Mouse (Mus musculus): Measurements from ENCODE around the gene Pam16. TPM values are rescaled to one million over a fixed set of nuclear protein-coding genes. Genes with fewer than 3 reads are reported as not detected.

Pam16 gene
- polyA plus RNA-seq, 1 experiment from 2014 or later, result 57.2 TPM

DNA sequence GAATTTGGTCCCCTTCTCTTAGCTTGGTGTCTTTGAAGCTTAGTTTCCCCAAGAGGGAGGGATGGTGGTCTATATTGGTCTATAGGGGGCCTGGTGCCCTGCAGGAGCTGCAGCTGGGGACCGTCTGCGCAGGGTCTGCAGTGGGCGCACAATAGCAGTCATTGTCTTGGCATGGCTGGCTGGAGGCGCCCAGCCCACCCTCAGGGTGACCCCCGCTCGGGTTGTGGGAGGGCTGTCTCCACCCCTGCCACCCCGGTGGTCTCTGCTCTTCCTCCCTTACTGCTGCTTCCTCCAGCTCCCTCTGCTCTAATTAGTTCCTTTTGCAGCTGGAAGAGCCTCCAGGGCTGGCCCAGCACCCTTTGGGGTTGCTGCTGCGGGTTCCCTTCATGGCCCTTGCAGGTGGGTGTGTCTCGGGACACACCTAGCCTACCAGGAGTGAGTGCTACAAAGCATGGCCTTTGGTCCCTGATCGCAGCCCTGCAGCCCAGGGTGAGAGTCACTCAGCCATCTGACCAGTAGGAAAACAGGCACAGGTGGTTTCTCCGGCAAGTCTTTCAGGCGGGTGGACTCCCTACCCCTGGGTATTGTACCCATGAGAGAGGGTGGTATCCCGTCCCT is 19.2 kb downstream of the Pam16 start:
- no peaks in the 10 kb centered on the region for H3K27me3 ChIP-seq
- no peak for ATAC-seq
- in situ Hi-C loops (cut with MboI; ENCODE audit: low pct_unique_long_range_greater_than_20kb), result no loop called here
- POLR2A ChIA-PET, result interaction anchor here (0.6 to 4.8 kb wide), 3 partner anchors 11 to 43 kb away, joined by 4 to 34 read pairs (median 5); partner anchors contain the start of gene Glis2
- CTCF ChIA-PET, result interaction anchor here (4.2 to 5.7 kb wide), 4 partner anchors 11 to 49 kb away, joined by 30 to 94 read pairs (median 66); partner anchors contain the start of gene Glis2
- DNase-seq (ENCODE audit: low read depth, low spot score), result no peak
- no peak for TF ChIP-seq CTCF (IDR thresholded peaks at IDR 0.05)

DNA sequence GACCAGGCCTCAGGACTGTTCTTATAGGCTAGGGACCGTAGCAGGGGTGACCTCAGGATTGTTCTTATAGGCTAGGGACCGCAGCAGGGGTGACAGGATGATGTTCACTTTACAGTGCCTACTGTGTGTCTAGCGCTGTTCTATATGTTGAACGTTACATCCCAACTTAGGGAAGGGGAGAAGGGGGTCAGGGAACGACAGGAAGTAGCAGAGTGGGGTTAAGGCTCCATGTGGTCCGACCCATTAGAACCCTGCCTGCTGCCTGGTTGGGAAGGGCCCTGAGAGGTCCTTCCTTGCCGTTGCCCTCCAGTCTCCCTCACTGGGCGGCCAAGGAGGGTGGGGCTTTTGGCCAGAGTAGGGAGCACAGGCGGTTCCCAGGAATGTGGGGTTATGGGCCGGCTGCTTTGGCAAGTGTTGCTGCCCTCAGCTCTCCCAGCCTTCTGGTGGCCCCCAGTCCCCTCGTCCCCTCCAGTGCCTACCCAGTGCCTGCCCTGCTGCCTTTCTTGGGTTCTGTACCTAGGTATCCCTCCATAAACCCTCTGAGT is 20.4 kb downstream of the Pam16 start:
- DNase-seq (ENCODE audit: low read depth, low spot score) (no peak), ATAC-seq (no peak)
- CTCF ChIA-PET, result no interaction called here
- TF ChIP-seq CTCF (IDR thresholded peaks at IDR 0.05), result no peak
- H3K27me3 ChIP-seq, result no peaks in the 10 kb centered on the region
- in situ Hi-C loops (cut with MboI; ENCODE audit: low pct_unique_long_range_greater_than_20kb), result no loop called here
- POLR2A ChIA-PET, result interaction anchor here (4.8 kb wide), 1 partner anchor 10 kb away, joined by 34 read pairs; the partner anchor contains the start of gene Glis2

DNA sequence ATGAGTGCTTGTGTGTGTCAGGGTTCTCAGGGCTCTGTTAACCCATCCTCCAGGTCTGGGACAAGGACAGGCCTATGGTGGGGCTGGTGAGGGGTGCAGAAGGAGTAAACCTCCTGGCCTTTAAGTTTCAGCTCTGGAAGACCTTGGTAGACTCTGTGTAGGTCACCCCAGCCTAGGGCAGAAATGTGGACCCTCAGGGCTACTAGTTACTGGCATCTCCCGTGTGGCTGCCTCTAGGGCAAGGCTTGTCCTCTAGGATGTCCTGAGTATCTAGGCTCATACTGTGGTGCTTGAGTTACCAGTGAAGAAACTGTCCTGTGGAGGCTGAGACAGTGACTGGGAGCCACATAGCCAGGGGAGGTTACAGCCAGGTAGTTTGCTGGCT is 21.3 kb downstream of the Pam16 start:
- in situ Hi-C loops (cut with MboI; ENCODE audit: low pct_unique_long_range_greater_than_20kb), result no loop called here
- POLR2A ChIA-PET, result interaction anchor here (0.6 kb wide), 1 partner anchor 10 kb away, joined by 3 read pairs; no protein-coding TSS in a partner anchor
- CTCF ChIA-PET, result interaction anchor here (0.8 kb wide), 1 partner anchor 10 kb away, joined by 3 read pairs; no protein-coding TSS in a partner anchor
- no peak for ATAC-seq
- H3K27me3 ChIP-seq, result no peaks in the 10 kb centered on the region
- TF ChIP-seq CTCF (IDR thresholded peaks at IDR 0.05), result no peak
- no peak for DNase-seq (ENCODE audit: low read depth, low spot score)

DNA sequence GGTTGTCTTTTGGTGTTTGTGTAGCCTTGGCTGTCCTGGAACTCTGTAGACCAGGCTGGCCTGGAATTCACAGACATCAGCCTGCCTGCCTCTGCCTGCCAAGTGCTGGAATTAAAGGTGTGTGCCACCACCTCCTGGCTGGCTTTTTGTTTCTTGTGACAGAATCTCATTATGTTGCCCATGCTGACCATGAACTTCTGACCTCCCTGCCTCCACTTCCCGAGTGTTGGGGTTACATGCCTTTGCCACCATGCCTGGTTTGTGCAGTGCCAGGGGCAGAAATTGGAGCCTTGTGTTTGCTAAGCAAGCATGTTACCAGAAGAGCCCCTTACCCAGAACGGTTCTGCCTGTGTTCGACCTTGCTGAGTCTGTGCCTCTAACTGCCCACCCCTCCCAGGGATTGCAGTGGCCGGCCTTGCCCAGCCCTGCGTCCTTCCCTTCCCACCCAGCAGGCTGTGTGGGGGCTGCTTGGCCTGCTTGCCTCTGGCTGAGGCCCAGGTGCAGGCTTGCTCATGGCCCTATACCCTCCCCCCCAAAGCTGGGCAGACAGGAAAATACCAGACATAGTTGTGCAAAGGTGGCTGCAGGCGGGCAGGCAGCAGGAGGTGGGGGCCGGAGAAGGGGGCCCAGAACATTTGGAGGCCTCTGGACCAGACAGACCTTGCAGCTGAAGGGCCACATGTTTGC is 21.9 kb downstream of the Pam16 start:
- in situ Hi-C loops (cut with MboI; ENCODE audit: low pct_unique_long_range_greater_than_20kb), result no loop called here
- POLR2A ChIA-PET, result interaction anchor here (0.6 kb wide), 1 partner anchor 9 kb away, joined by 3 read pairs; no protein-coding TSS in a partner anchor
- no peak for DNase-seq (ENCODE audit: low read depth, low spot score)
- no peaks in the 10 kb centered on the region for H3K27me3 ChIP-seq
- ATAC-seq, result peak; percentile 6
- TF ChIP-seq CTCF (IDR thresholded peaks at IDR 0.05), result no peak
- CTCF ChIA-PET, result interaction anchor here (0.8 to 2.3 kb wide), 2 partner anchors 10 to 11 kb away, joined by 3 to 9 read pairs; no protein-coding TSS in a partner anchor

DNA sequence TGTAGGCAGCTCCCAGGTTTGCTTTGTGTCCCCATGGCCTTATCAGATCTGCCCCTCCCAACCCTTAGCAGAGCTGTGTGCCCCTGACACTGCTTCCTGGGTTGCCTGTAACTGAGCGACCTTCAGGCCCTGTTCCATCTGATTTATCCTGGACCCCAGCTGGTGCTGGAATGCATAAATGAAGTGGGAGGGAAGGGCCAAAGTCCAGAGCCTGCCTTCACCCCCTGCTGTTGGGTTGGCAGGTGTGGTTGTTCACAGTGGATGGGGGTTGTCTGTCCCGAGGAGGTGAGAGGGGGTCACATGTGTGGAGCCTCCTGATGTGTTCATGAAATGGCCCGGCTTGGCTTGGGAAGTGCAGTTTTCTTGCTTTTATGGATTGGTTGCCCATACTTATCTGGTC is 22.6 kb downstream of the Pam16 start:
- TF ChIP-seq CTCF (IDR thresholded peaks at IDR 0.05), result no peak
- ATAC-seq (no peak), DNase-seq (ENCODE audit: low read depth, low spot score) (no peak)
- H3K27me3 ChIP-seq, result no peaks in the 10 kb centered on the region
- ChIA-PET CTCF (interaction anchor here (2.3 kb wide), 1 partner anchor 10 kb away, joined by 9 read pairs; no protein-coding TSS in a partner anchor), POLR2A (no interaction called here)
- in situ Hi-C loops (cut with MboI; ENCODE audit: low pct_unique_long_range_greater_than_20kb), result no loop called here

DNA sequence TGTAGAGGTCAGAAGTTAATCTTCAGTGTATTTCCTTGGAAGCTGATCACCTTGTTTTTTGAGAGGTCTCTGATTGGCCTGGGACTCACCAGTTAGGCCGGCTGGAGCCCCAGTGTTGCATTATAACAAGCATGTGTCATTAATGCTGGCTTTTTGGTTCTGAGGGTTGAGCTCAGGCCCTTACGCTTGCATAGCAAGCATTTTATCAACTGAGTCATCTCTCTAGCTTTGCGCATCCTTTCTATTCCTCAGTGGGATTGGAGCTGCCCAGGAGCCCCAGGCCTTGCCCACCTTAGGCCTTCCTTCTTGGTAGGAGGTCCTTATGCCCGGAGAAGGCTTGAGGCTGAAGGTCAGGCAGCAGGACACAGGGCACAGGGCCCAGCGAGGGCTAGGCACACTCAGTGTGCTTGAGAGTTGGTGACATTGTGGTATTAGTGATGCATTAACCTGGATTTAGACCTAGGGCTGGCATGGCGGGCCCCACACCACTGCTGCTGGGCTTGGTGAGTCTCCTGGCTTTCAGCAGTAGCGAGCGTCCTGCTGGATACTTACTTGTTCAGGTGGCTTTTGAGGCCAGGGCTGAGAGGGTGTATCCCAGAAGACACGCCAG is 24.0 kb downstream of the Pam16 start:
- ATAC-seq (peak; percentile 53), DNase-seq (ENCODE audit: low read depth, low spot score) (no peak)
- POLR2A ChIA-PET, result interaction anchor here (0.7 to 1.2 kb wide), 4 partner anchors 14 to 313 kb away, joined by 3 to 7 read pairs (median 3); partner anchors contain the start of gene Tfap4
- no peaks in the 10 kb centered on the region for H3K27me3 ChIP-seq
- TF ChIP-seq CTCF (IDR thresholded peaks at IDR 0.05), result no peak
- in situ Hi-C loops (cut with MboI; ENCODE audit: low pct_unique_long_range_greater_than_20kb), result no loop called here
- CTCF ChIA-PET, result interaction anchor here (1.1 to 2.3 kb wide), 3 partner anchors 8 to 23 kb away, joined by 3 to 9 read pairs (median 3); no protein-coding TSS in a partner anchor

DNA sequence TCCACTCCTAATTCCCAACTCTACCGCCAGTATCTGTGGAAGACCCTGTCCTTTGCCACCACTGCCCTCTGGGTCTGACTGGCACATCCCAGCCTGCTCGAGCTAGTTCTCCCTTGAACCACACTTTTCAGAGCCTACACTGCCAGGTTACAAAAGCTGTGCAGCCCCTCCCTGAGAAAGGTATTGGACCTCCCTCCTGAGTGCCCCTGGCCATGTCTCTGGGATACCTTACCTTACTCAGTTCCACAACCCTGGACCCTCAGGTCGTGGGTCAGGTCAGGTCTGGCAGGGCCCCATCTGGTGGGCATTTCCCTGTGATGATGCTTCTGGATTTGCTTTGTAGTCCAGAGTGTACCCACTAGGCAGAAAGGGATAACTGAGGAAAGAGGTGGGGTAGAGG is 25.2 kb downstream of the Pam16 start:
- no peak for TF ChIP-seq CTCF (IDR thresholded peaks at IDR 0.05)
- in situ Hi-C loops (cut with MboI; ENCODE audit: low pct_unique_long_range_greater_than_20kb), result no loop called here
- H3K27me3 ChIP-seq, result no peaks in the 10 kb centered on the region
- DNase-seq (ENCODE audit: low read depth, low spot score), result no peak
- no peak for ATAC-seq
- POLR2A ChIA-PET, result interaction anchor here (1.2 kb wide), 1 partner anchor 40 kb away, joined by 7 read pairs; the partner anchor contains the start of gene Tfap4
- CTCF ChIA-PET, result interaction anchor here (1.4 kb wide), 1 partner anchor 13 kb away, joined by 3 read pairs; no protein-coding TSS in a partner anchor

DNA sequence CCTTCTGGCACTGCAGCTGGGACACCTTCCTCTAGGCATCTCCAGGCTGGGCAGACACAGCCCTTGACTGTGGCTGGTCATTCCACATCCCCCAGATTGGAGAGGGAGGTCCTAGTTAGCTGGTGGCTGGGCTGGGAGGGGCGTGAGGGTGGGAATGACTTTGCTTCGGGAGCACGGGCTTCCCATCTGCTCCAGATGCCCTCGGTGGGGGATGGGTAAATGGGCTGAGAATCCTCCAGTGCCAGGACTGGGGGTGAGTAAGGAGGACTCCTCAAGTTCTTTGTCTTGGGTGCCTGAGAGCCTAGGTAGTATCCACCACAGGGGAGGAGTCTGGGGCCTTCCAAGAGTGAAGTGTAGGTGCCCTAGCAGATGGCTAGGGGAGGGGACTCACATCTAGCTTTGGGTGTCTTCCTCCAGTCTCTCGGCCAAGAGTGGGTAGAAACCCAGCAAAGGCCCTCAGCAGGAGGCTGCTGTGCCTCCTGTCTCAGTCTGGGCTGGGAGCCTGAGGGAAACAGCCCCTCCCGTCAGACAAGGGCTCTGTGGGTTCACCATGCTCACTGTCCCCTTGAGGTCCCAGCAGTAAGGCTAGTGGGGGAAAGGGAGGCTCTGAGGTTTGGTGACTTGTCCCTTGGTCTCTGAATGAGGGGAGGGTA is 25.8 kb downstream of the Pam16 start:
- no peaks in the 10 kb centered on the region for H3K27me3 ChIP-seq
- no peak for ATAC-seq
- in situ Hi-C loops (cut with MboI; ENCODE audit: low pct_unique_long_range_greater_than_20kb), result no loop called here
- ChIA-PET POLR2A (no interaction called here), CTCF (no interaction called here)
- no peak for TF ChIP-seq CTCF (IDR thresholded peaks at IDR 0.05)
- no peak for DNase-seq (ENCODE audit: low read depth, low spot score)

DNA sequence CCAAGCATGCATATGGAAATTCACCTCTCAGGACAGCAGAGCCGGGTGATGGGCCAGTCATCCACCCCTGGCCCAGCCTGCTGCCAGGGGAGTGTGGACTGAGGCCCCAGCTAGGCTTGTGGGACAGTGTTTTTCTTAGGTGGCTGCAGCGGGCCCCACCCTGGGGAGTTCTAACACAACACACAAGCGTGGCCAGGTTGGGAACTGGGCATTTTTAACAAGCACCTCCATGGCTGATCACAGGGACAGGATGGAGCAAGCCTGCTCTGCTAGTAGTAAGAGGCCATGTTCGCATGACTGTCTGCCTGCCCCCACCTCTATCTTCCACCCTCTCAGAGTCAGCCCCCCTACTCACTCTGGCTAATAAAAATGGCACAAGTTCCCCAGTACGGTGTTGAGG is 26.7 kb downstream of the Pam16 start:
- no peak for ATAC-seq
- ChIA-PET CTCF (interaction anchor here (6.8 kb wide), 1 partner anchor 10 kb away, joined by 94 read pairs; no protein-coding TSS in a partner anchor), POLR2A (no interaction called here)
- in situ Hi-C loops (cut with MboI; ENCODE audit: low pct_unique_long_range_greater_than_20kb), result no loop called here
- no peaks in the 10 kb centered on the region for H3K27me3 ChIP-seq
- DNase-seq (ENCODE audit: low read depth, low spot score), result no peak
- no peak for TF ChIP-seq CTCF (IDR thresholded peaks at IDR 0.05)

DNA sequence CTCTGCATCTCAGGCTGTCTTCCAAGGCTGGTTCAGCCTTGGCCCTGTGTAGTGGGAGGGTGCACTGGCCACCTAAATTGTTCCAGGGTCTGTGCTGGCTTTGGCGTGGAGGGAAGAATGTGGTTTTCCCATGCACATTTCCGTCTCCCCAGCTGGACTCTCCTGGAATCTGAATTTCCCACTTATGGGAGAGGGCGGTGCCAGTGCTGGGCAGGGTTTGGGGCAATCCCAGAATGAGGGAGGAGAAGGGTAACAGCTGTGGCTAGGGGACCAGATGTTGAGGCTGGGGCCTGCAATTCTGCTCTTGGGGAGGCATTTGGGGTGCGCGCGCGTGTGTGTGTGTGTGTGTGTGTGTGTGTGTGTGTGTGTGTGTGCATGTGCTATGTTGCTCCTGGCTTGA is 27.5 kb downstream of the Pam16 start:
- ChIA-PET CTCF (interaction anchor here (1.7 to 6.8 kb wide), 2 partner anchors 10 to 20 kb away, joined by 4 to 94 read pairs; no protein-coding TSS in a partner anchor), POLR2A (interaction anchor here (0.9 to 5.6 kb wide), 2 partner anchors 9 to 38 kb away, joined by 3 to 34 read pairs; partner anchors contain the start of gene Tfap4)
- ATAC-seq (no peak), DNase-seq (ENCODE audit: low read depth, low spot score) (no peak)
- in situ Hi-C loops (cut with MboI; ENCODE audit: low pct_unique_long_range_greater_than_20kb), result no loop called here
- TF ChIP-seq CTCF (IDR thresholded peaks at IDR 0.05), result no peak
- H3K27me3 ChIP-seq, result no peaks in the 10 kb centered on the region
